Comparison of ENCODE assay signal across 9 mouse cellular contexts in genomic region chrX:81472500-81472899, GRCm38 (mm10). TPM values are rescaled to one million over a fixed set of nuclear protein-coding genes. Genes with fewer than 3 reads are reported as not detected.
DNase-seq lines count a peak whose midpoint lies in the region; ATAC-seq lines count a peak whose summit lies in the region.
"Had no signal": no experiment of that assay in that cellular context is flagged by ENCODE, and none has a peak within 500 bp of the region (broad histone marks: within the 10 kb centered on the region; RNA-seq: fewer than 3 reads in every experiment).

No protein-coding gene starts in this region.

- no peak for ATAC-seq in monocyte, adult 5-6 weeks (replicated peaks; ENCODE audit: insufficient number of reproducible peaks, low FRiP score, low TSS enrichment, poor library complexity, severe bottlenecking)
- ATAC-seq in megakaryocyte progenitor cell, adult 5-6 weeks (replicated peaks; ENCODE audit: poor library complexity), result no peak

- DNase-seq in cerebellum, postnatal 14 days, result peak; percentile 0 to 29
- no peak for DNase-seq in cerebellum, adult 9-11 months
- DNase-seq in layer of hippocampus, postnatal 10 days (ENCODE audit: low spot score in 2 of 2), result peak; percentile 12 to 27
- DNase-seq in layer of hippocampus, adult 9-11 months, result no peak
- peak; percentile 42 for DNase-seq in 416B (ENCODE audit: low read depth)
- DNase-seq in embryo, embryonic 11 days, result peak; percentile 37
- DNase-seq: thymus, adult 2 months had no signal

RNA-seq across cellular contexts. Expression of gene 4930595M18Rik, which starts 14.6 kb away (rescaled TPM):
- total RNA-seq in layer of hippocampus, postnatal 10 days (2021), result not detected
- total RNA-seq in monocyte, adult 5-6 weeks (2017), result not detected in 3 replicates
- not detected in 2 replicates for total RNA-seq in megakaryocyte progenitor cell, adult 5-6 weeks (2015)
- not detected in 2 replicates for total RNA-seq in megakaryocyte progenitor cell, adult 5-6 weeks (2017)

Comparison
In these comparisons a context has a peak if more than half of its experiments do, and no peak if none do; other contexts are left out.
1. DNase-seq: peak in cerebellum, postnatal 14 days (2 of 2), layer of hippocampus, postnatal 10 days (2 of 2), 416B (single experiment) and embryo, embryonic 11 days (single experiment); none in cerebellum, adult 9-11 months (single experiment) and layer of hippocampus, adult 9-11 months (single experiment).